Mouse (Mus musculus): ENCODE results near the gene Cyp1b1.

DNA sequence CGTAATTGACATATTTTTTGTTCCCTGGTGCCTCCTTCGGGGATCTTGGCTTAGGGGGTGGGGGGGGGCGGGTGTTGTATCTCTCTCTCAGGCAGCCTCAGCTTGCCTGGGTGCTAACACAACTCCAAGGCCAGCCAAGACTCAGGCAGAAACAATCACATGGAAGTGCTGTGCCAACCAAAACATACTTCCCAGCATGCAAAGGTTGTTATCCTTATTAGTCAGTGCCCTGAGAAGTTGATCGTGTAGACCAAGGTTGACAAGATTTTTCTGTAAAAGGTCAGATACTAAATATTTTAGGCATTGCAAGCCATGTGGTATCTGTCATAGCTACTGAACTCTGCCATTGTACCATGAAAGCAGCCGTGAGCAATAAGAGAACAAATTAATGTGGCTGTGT lies 14.0 kb downstream of the Cyp1b1 start:
- TF ChIP-seq CTCF (IDR thresholded peaks at IDR 0.05; ENCODE audit: extremely low read depth, insufficient read depth, insufficient read length, insufficient replicate concordance) (no peak), POLR2A (IDR thresholded peaks at IDR 0.05; ENCODE audit: low read depth, low read length) (no peak)
